ENCODE assay signal across 8 mouse cellular contexts in genomic region chr19:57610476-57611261, GRCm38 (mm10). TPM values are rescaled to one million over a fixed set of nuclear protein-coding genes. Genes with fewer than 3 reads are reported as not detected.
DNase-seq lines count a peak whose midpoint lies in the region; ATAC-seq and TF ChIP-seq lines count a peak whose summit lies in the region.

Atrnl1 (plus strand) TSS chr19:57611034.

- H3K9me3 ChIP-seq in embryonic facial prominence, embryonic 13.5 days, result no peaks in the 10 kb centered on the region
- no peaks in the 10 kb centered on the region for H3K9me3 ChIP-seq in limb, embryonic 15.5 days
- H3K9me3 ChIP-seq in midbrain, postnatal 0 days (ENCODE audit: low read length), result no peaks in the 10 kb centered on the region

- peak; percentile 70 for DNase-seq in 3T3-L1 (ENCODE audit: low read depth, low spot score)
- DNase-seq in adrenal gland, postnatal 36 days, result peak; percentile 90 to 95
- DNase-seq in heart, adult 2 months, result peak; percentile 92 to 93
- peak; percentile 78 to 82 for DNase-seq in kidney, adult 8-10 months
- peak; percentile 90 for DNase-seq in midbrain, postnatal 0 days (ENCODE audit: low spot score)
- DNase-seq in spleen, postnatal 10 days (ENCODE audit: low spot score in 2 of 2), result peak; percentile 79 to 83

- peak within 1 kb of the TSS; percentile 96 for H3K4me3 ChIP-seq in embryonic facial prominence, embryonic 13.5 days
- H3K4me3 ChIP-seq in heart, adult 2 months, result peak within 1 kb of the TSS; percentile 95
- H3K4me3 ChIP-seq in limb, embryonic 15.5 days, result peak within 1 kb of the TSS; percentile 96
- H3K4me3 ChIP-seq in midbrain, postnatal 0 days (ENCODE audit: low read depth, low read length), result peak within 1 kb of the TSS; percentile 92

- TF ChIP-seq POLR2A in heart, adult 2 months (IDR thresholded peaks at IDR 0.05; ENCODE audit: insufficient read depth, low read depth, low read length), result peak; percentile 59

- TF ChIP-seq EP300 in heart, adult 2 months (IDR thresholded peaks at IDR 0.05; ENCODE audit: insufficient read depth, low read depth, low read length), result no peak

- no peaks in the 10 kb centered on the region for H3K27me3 ChIP-seq in embryonic facial prominence, embryonic 13.5 days
- no peaks in the 10 kb centered on the region for H3K27me3 ChIP-seq in heart, adult 2 months (ENCODE audit: control insufficient read depth, insufficient read depth, low read length)
- no peaks in the 10 kb centered on the region for H3K27me3 ChIP-seq in limb, embryonic 15.5 days
- H3K27me3 ChIP-seq in midbrain, postnatal 0 days (ENCODE audit: insufficient read depth, low read length), result no peaks in the 10 kb centered on the region

- no peaks in the 10 kb centered on the region for H3K79me2 ChIP-seq in heart, adult 2 months (replicated peaks; ENCODE audit: control insufficient read depth, insufficient read depth, low read length)

- H3K9ac ChIP-seq in embryonic facial prominence, embryonic 13.5 days, result peak within 1 kb of the TSS; percentile 94
- H3K9ac ChIP-seq in heart, adult 2 months (ENCODE audit: low read depth, low read length), result peak within 1 kb of the TSS; percentile 100
- H3K9ac ChIP-seq in limb, embryonic 15.5 days, result peak within 1 kb of the TSS; percentile 56
- peak within 1 kb of the TSS; percentile 89 for H3K9ac ChIP-seq in midbrain, postnatal 0 days (replicated peaks; ENCODE audit: low read length, poor library complexity, severe bottlenecking)

- ATAC-seq in embryonic facial prominence, embryonic 13.5 days (ENCODE audit: insufficient number of reproducible peaks, insufficient read depth, low FRiP score, low TSS enrichment, low read depth), result peak; percentile 89
- ATAC-seq in limb, embryonic 15.5 days (ENCODE audit: insufficient number of reproducible peaks, low FRiP score, low TSS enrichment, low read depth), result peak; percentile 90
- ATAC-seq in midbrain, postnatal 0 days (ENCODE audit: low FRiP score), result peak; percentile 91

- H3K4me1 ChIP-seq in embryonic facial prominence, embryonic 13.5 days, result peaks cover 31% of the 10 kb centered on the region
- H3K4me1 ChIP-seq in heart, adult 2 months (ENCODE audit: control insufficient read depth, insufficient read depth, low read length), result peaks cover 2% of the 10 kb centered on the region; the same call in 1 of the 2 replicates
- peaks cover 10% of the 10 kb centered on the region for H3K4me1 ChIP-seq in limb, embryonic 15.5 days
- peaks cover 5% of the 10 kb centered on the region; the same call in 1 of the 2 replicates for H3K4me1 ChIP-seq in midbrain, postnatal 0 days (ENCODE audit: insufficient read depth, low read length)

- TF ChIP-seq CTCF in heart, adult 2 months (IDR thresholded peaks at IDR 0.05), result peak; percentile 18; the same call in 1 of the 2 replicates
- no peak for TF ChIP-seq CTCF in midbrain, postnatal 0 days (IDR thresholded peaks at IDR 0.05)

- H3K4me2 ChIP-seq in embryonic facial prominence, embryonic 13.5 days, result peak within 1 kb of the TSS; percentile 96
- peak within 1 kb of the TSS; percentile 82 for H3K4me2 ChIP-seq in limb, embryonic 15.5 days
- H3K4me2 ChIP-seq in midbrain, postnatal 0 days (ENCODE audit: low read depth, low read length, poor library complexity, severe bottlenecking), result peak within 1 kb of the TSS; percentile 84

- intact Hi-C loops in heart, adult 2 months (cut with DNase I), result loop anchor here (5.0 to 10.0 kb wide), 2 partner anchors 206 to 248 kb away; partner anchors contain the start of gene Fam160b1

- under 1% methylated on average over 62 of the region's 103 CpGs for WGBS in embryonic facial prominence, embryonic 13.5 days
- whole genome bisulfite sequencing in heart, adult 2 months, result under 1% methylated on average over 74 of the region's 103 CpGs
- WGBS in limb, embryonic 15.5 days, result under 1% methylated on average over 43 of the region's 103 CpGs
- under 1% methylated on average over 69 of the region's 103 CpGs for WGBS in midbrain, postnatal 0 days

- H3K27ac ChIP-seq in embryonic facial prominence, embryonic 13.5 days, result peak within 1 kb of the TSS; percentile 97
- peak within 1 kb of the TSS; percentile 99 for H3K27ac ChIP-seq in heart, adult 2 months
- peak within 1 kb of the TSS; percentile 99 for H3K27ac ChIP-seq in limb, embryonic 15.5 days
- peak within 1 kb of the TSS; percentile 93 for H3K27ac ChIP-seq in midbrain, postnatal 0 days (ENCODE audit: low read depth, low read length)

- H3K36me3 ChIP-seq in embryonic facial prominence, embryonic 13.5 days, result no peaks in the 10 kb centered on the region
- no peaks in the 10 kb centered on the region; the same call in 1 of the 2 replicates for H3K36me3 ChIP-seq in heart, adult 2 months (ENCODE audit: control insufficient read depth, insufficient read depth, low read length)
- H3K36me3 ChIP-seq in limb, embryonic 15.5 days, result no peaks in the 10 kb centered on the region
- no peaks in the 10 kb centered on the region for H3K36me3 ChIP-seq in midbrain, postnatal 0 days (ENCODE audit: insufficient read depth, low read length)

RNA-seq across cellular contexts. Expression of gene Atrnl1, which starts in this region (rescaled TPM):
- total RNA-seq in adrenal gland, postnatal 36 days (2021), result 10 to 100 TPM; 26.0 to 29.6 TPM
- 8.2 and 8.9 TPM in 2 replicates for polyA plus RNA-seq in embryonic facial prominence, embryonic 13.5 days (2015; fragmentation: Nextera tagmentation; extraction: Ambion mirVana)
- total RNA-seq in heart, adult 2 months (2021), result 10 to 100 TPM; 13.4 to 14.2 TPM
- 6.3 and 10.0 TPM in 2 replicates for polyA plus RNA-seq in heart, adult 2 months (2012; rRNA removed)
- 4.9 and 7.7 TPM in 2 replicates for polyA plus RNA-seq in limb, embryonic 15.5 days (2015; fragmentation: Nextera tagmentation; extraction: Ambion mirVana)
- 60.5 and 80.5 TPM in 2 replicates for total RNA-seq in midbrain, postnatal 0 days (2014; rRNA removed)
- 4.9 and 5.4 TPM in 2 replicates for polyA plus RNA-seq in midbrain, postnatal 0 days (2015; fragmentation: Nextera tagmentation; extraction: Ambion mirVana)

Comparison
In these comparisons a context has a peak if more than half of its experiments do, and no peak if none do; other contexts are left out.
1. Peak in every context shown above with its lines: DNase-seq, ATAC-seq, H3K4me3 ChIP-seq and H3K27ac ChIP-seq.